Mouse (Mus musculus) megakaryocyte, adult 5-6 weeks (primary cell): Measurements from ENCODE around the gene Lrrc8d. TPM values are rescaled to one million over a fixed set of nuclear protein-coding genes. Genes with fewer than 3 reads are reported as not detected.
"Not testable (repeated sequence)": the region's sequence is repeated elsewhere in the genome, so short reads cannot be mapped to it uniquely, and the experiment has no call there.

ENCODE experiments used
- ATAC-seq: 2 replicates; pipeline ENCODE4 v1.8.0; 2016; ENCODE audit warnings: mild to moderate bottlenecking, inconsistent platforms; ENCODE audit not compliant: poor library complexity, severe bottlenecking
- total RNA-seq, 2 experiments: library from RNA; stranded (forward) in 1 of 2; stranded (reverse) in 1 of 2; fragments of 153-499, 151-499 nt in 1 of 2; fragments of 221-1000, 200-1000 nt in 1 of 2; gene quantifications; 2 replicates each; pipeline versions ENCODE4 v1.2.3 to v1.2.4; 2015 to 2017

Gene Lrrc8d
- total RNA-seq, 2 experiments from 2014 or later = 38.6 to 88.1 TPM

- ATAC-seq = peak; percentile 89
Observed at GRCm38 (mm10) chr5:105684861-105685600, 14.7 kb upstream of the Lrrc8d start.

GRCm38 (mm10) chr5:105685780-105686305, 13.9 kb upstream of the Lrrc8d start:
- ATAC-seq = not testable (repeated sequence)

GRCm38 (mm10) chr5:105686331-105686995, 13.3 kb upstream of the Lrrc8d start:
- peak; percentile 20; the same call in 1 of the 2 replicates for ATAC-seq

GRCm38 (mm10) chr5:105690502-105691454, 9.0 kb upstream of the Lrrc8d start:
- no peak for ATAC-seq

- ATAC-seq = no peak
Observed at GRCm38 (mm10) chr5:105691645-105692044, 8.1 kb upstream of the Lrrc8d start.

- no peak for ATAC-seq
Observed at GRCm38 (mm10) chr5:105694339-105694930, 5.3 kb upstream of the Lrrc8d start.

GRCm38 (mm10) chr5:105696049-105696448, 3.7 kb upstream of the Lrrc8d start:
- peak; percentile 55 for ATAC-seq

- no peak for ATAC-seq
Observed at GRCm38 (mm10) chr5:105697886-105698285, 1.9 kb upstream of the Lrrc8d start.

GRCm38 (mm10) chr5:105698694-105699093, 1.1 kb upstream of the Lrrc8d start:
- ATAC-seq = peak; percentile 4; the same call in 1 of the 2 replicates

- ATAC-seq = peak; percentile 55
Observed at GRCm38 (mm10) chr5:105700070-105700851, 492 bp downstream of the Lrrc8d start.

- no peak for ATAC-seq
Observed at GRCm38 (mm10) chr5:105701326-105701725, 1.6 kb downstream of the Lrrc8d start.

- ATAC-seq = peak; percentile 50
Observed at GRCm38 (mm10) chr5:105701844-105702243, 2.1 kb downstream of the Lrrc8d start.

GRCm38 (mm10) chr5:105702580-105703285, 3.0 kb downstream of the Lrrc8d start:
- no peak for ATAC-seq

- ATAC-seq = no peak
Observed at GRCm38 (mm10) chr5:105703286-105703655, 3.5 kb downstream of the Lrrc8d start.

GRCm38 (mm10) chr5:105704573-105704972, 4.8 kb downstream of the Lrrc8d start:
- no peak for ATAC-seq

- ATAC-seq = peak; percentile 23
Observed at GRCm38 (mm10) chr5:105706635-105707034, 6.9 kb downstream of the Lrrc8d start.

GRCm38 (mm10) chr5:105708276-105708675, 8.5 kb downstream of the Lrrc8d start:
- no peak for ATAC-seq

- no peak for ATAC-seq
Observed at GRCm38 (mm10) chr5:105710473-105710872, 10.7 kb downstream of the Lrrc8d start.

- no peak for ATAC-seq
Observed at GRCm38 (mm10) chr5:105714446-105714845, 14.7 kb downstream of the Lrrc8d start.
